Mouse (Mus musculus) forebrain, embryonic 15.5 days (tissue): Measurements from ENCODE around the gene Ptcd2. TPM values are rescaled to one million over a fixed set of nuclear protein-coding genes. Genes with fewer than 3 reads are reported as not detected.

Source experiments
- ATAC-seq: fragments of 200-750 bp; cut with Nextera tagmentation; replicated peaks from 2 replicates; pipeline ENCODE4 v1.8.0; 2017; ENCODE audit warnings: mild to moderate bottlenecking, moderate TSS enrichment, moderate library complexity
- H3K27ac ChIP-seq: fragments of 300-500 bp; sonication (generic); replicated peaks from 2 replicates; pipeline ENCODE4 v1.5.1; 2015; ENCODE audit warnings: mild to moderate bottlenecking, inconsistent platforms
- H3K27me3 ChIP-seq: fragments of 300-500 bp; sonication (generic); 2 replicates; pipeline ENCODE4 v1.6.1; 2015; ENCODE audit warnings: inconsistent platforms
- H3K36me3 ChIP-seq: fragments of 300-500 bp; sonication (generic); 2 replicates; pipeline ENCODE4 v1.6.1; 2015; ENCODE audit warnings: mild to moderate bottlenecking, inconsistent platforms
- H3K4me1 ChIP-seq: fragments of 300-500 bp; sonication (generic); 2 replicates; pipeline ENCODE4 v1.6.1; 2015; ENCODE audit warnings: inconsistent platforms
- H3K4me2 ChIP-seq: fragments of 300-500 bp; sonication (generic); replicated peaks from 2 replicates; pipeline ENCODE4 v1.6.1; 2015; ENCODE audit warnings: mild to moderate bottlenecking, inconsistent platforms
- H3K4me3 ChIP-seq: fragments of 300-500 bp; sonication (generic); 2 replicates; pipeline ENCODE4 v1.5.1; 2015; ENCODE audit warnings: mild to moderate bottlenecking, inconsistent platforms
- H3K9ac ChIP-seq: fragments of 300-500 bp; sonication (generic); replicated peaks from 2 replicates; pipeline ENCODE4 v1.6.1; 2015; ENCODE audit warnings: mild to moderate bottlenecking, inconsistent platforms
- H3K9me3 ChIP-seq: fragments of 300-500 bp; sonication (generic); 2 replicates; pipeline ENCODE4 v1.6.1; 2016; ENCODE audit warnings: inconsistent platforms
- WGBS: fragments of 180-500 bp; shearing (Covaris S2); methylation state at CpG from one replicate; pipeline ENCODE4 v1.1.7; 2015; ENCODE audit warnings: mixed read lengths; 5-methylcytosine and 5-hydroxymethylcytosine counted together
- polyA plus RNA-seq: library from polyadenylated mRNA; unstranded; fragments of >200 nt; fragmentation: Nextera tagmentation; extraction: Ambion mirVana; gene quantifications from 2 replicates; pipeline ENCODE4 v1.2.1, GENCODE M21; 2015

The Ptcd2 gene
- polyA plus RNA-seq, 1 experiment from 2014 or later, result 56.3 TPM

DNA sequence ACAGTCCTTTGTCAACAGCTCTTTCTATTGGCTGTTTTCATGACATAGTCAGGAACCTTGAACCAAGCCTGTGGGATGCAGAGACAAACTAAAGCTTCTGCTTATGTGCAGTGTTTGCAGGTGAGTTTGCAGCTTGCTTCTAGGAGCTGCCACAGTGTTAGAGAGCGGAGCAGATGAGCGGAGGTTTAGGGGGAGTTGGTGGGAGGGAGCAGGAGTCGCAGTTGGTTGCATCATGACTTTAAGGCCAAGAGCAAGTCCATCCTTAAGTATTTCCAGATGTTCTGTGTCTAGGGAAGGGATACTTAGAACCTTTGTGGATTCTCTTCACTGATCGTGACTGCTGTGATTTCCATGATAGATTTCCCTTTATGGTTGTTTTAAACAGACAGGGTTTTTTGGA is 29.7 kb upstream of the Ptcd2 start:
- H3K27me3 ChIP-seq, result no peaks in the 10 kb centered on the region
- H3K9me3 ChIP-seq, result no peaks in the 10 kb centered on the region
- no peaks in the 10 kb centered on the region for H3K36me3 ChIP-seq
- no peak overlapping the region for H3K4me3 ChIP-seq
- H3K4me2 ChIP-seq, result no peak overlapping the region
- H3K9ac ChIP-seq, result no peak overlapping the region
- no peak for ATAC-seq
- 92% methylated on average over 4 of the region's 4 CpGs for WGBS
- H3K27ac ChIP-seq, result no peak overlapping the region
- H3K4me1 ChIP-seq, result 0 out of 2 replicates have a peak, but pooled peaks cover 2% of the 10 kb centered on the region

DNA sequence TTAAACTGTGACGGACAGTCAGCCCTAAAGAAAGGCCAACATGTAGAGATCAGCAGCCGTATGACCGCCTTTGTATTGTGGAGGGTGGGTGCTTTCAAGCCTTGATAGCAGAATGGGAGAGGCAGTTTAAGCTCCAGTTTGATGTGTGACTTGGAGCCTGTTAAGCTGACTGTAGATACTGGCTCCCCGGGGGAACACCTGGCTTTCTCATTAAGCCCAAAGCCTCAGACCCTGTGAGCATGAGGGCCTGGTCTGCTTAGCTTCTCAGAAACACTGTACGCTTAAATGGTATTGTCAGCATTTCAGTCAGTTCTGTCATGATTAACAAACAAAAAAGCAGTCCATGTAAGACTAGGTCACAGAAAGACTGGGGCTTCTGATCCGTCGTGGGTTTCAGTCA is 29.2 kb upstream of the Ptcd2 start:
- H3K27ac ChIP-seq, result no peak overlapping the region
- no peak overlapping the region for H3K4me2 ChIP-seq
- H3K4me3 ChIP-seq, result no peak overlapping the region
- no peaks in the 10 kb centered on the region for H3K27me3 ChIP-seq
- H3K9me3 ChIP-seq, result no peaks in the 10 kb centered on the region
- 0 out of 2 replicates have a peak, but pooled peaks cover 7% of the 10 kb centered on the region for H3K4me1 ChIP-seq
- ATAC-seq, result no peak
- no peak overlapping the region for H3K9ac ChIP-seq
- H3K36me3 ChIP-seq, result no peaks in the 10 kb centered on the region
- WGBS, result 81% methylated on average over 7 of the region's 7 CpGs

DNA sequence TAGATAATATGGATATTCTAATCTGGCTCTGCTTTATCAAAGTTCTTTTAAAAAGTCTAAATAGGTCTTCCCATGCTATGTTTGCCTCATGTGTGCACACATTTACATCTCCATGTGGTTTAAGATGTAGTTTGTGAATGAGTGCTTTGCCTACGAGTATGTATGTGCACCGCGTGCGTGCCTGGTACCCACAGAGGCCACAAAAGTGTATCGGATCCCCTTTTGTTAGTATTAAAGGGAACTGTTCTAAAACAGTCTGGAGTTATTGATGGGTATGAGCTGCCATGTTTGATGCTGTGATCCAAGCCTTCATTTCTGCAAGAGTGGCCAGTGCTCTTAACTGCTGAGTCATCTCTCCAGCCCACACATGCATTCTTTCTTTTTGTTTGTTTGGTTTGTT is 26.8 kb upstream of the Ptcd2 start:
- ATAC-seq, result no peak
- WGBS, result 93% methylated on average over 5 of the region's 5 CpGs
- no peaks in the 10 kb centered on the region for H3K36me3 ChIP-seq
- H3K4me1 ChIP-seq, result 0 out of 2 replicates have a peak, but pooled peaks cover 13% of the 10 kb centered on the region
- no peaks in the 10 kb centered on the region for H3K27me3 ChIP-seq
- no peak overlapping the region for H3K9ac ChIP-seq
- H3K9me3 ChIP-seq, result no peaks in the 10 kb centered on the region
- H3K27ac ChIP-seq, result no peak overlapping the region
- no peak overlapping the region for H3K4me2 ChIP-seq
- no peak overlapping the region for H3K4me3 ChIP-seq

DNA sequence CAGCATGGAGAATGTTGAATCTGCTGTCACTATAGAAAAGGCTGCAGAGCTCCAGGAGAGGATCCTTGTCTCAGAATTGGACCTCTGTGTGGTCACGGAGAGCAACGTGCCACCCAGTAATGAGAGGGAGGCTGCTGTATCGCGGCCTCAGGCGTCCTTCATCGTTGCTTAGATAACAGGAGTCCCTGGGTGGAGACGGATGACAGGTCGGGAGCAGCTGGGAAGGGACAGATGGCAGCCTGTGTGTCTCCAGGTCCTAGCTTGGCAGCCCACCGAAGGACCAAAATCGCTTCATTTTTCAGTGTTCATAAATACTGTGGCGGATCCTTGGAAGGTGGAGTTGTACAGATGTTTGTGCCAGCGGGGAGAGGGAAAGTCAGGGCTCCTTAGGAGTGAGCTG is 24.6 kb upstream of the Ptcd2 start:
- 70% methylated on average over 12 of the region's 12 CpGs for WGBS
- H3K4me3 ChIP-seq, result no peak overlapping the region
- H3K27ac ChIP-seq, result 0 out of 2 replicates have a peak overlapping the region, but pooled peaks have one; percentile 2
- no peak overlapping the region for H3K4me2 ChIP-seq
- ATAC-seq, result no peak
- H3K9ac ChIP-seq, result no peak overlapping the region
- H3K9me3 ChIP-seq, result no peaks in the 10 kb centered on the region
- 0 out of 2 replicates have a peak, but pooled peaks cover 11% of the 10 kb centered on the region for H3K4me1 ChIP-seq
- no peaks in the 10 kb centered on the region for H3K27me3 ChIP-seq
- no peaks in the 10 kb centered on the region for H3K36me3 ChIP-seq

DNA sequence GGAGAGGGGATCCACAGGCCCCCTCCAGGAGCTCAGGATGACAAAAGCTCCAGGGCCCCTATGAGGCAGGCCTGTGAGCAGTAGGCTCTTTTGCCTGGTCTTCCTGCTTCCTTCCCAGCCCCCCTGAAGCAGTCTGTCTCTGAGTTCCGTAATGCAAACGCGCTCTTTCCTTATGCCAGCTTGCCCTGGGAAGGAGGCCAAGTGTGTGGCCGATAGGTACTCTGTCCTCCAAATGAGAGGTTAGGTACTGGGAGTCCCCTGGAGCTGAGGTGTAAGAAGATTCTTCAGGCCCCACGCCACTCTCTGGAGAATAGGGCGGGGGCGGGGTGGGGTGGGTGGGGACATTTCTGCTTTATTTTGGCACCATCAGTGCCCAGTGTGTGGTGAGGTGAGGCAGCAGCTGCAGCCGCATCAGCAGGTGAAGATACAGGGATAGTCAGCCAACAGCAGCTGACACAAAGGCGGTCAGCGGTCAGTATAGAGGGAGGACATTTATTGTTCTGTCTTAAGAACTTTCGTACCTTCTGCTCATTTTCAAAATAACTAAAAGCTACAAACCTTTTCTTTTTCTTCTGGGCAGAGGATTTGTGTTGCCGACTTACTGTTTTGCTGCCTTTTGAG is 23.2 kb upstream of the Ptcd2 start:
- no peaks in the 10 kb centered on the region for H3K36me3 ChIP-seq
- H3K9ac ChIP-seq, result no peak overlapping the region
- no peak overlapping the region for H3K4me2 ChIP-seq
- no peak for ATAC-seq
- no peaks in the 10 kb centered on the region for H3K27me3 ChIP-seq
- 0 out of 2 replicates have a peak, but pooled peaks cover 11% of the 10 kb centered on the region for H3K4me1 ChIP-seq
- 76% methylated on average over 12 of the region's 12 CpGs for WGBS
- H3K27ac ChIP-seq, result no peak overlapping the region
- no peak overlapping the region for H3K4me3 ChIP-seq
- H3K9me3 ChIP-seq, result no peaks in the 10 kb centered on the region

DNA sequence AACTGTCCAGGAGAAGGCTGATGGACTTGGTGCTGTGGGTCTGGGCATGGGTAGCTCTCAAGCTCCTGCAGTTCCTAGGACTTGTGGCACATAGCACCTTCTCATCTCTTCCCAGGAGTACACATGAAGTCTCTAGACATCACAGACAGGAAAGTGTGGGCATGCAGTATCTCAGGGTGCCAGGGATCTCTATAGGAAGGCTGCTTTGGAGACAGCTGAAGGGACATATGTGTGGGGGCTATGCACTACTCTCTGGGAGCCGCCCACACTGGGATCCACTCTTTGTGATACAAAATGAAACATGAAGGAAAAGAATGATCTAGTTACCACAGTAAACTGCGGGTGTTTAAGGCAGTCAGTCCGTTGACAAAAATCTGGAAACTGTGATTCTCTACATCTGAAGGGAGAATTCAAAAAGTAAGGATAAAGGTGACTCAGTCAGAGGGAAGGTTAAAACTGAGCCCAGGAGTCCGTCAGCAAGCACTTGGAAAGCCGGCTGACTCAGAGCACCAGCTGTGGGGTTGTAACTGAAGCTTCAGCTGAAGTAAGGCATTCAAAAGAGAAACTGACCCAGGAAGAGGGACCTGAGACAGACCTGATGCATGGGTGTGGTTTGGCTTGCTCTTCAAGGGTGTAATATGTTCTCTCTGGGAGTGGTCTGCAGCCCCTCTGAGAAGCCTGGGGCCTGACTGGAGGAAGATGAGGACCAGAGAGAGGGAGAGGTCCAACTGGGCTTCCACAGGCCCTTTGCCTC is 22.1 kb upstream of the Ptcd2 start:
- ATAC-seq, result no peak
- 87% methylated on average over 5 of the region's 5 CpGs for WGBS
- Histone ChIP-seq H3K27me3 (no peaks in the 10 kb centered on the region), H3K4me2 (no peak overlapping the region), H3K27ac (0 out of 2 replicates have a peak overlapping the region, but pooled peaks have one; percentile 11), H3K4me1 (0 out of 2 replicates have a peak, but pooled peaks cover 11% of the 10 kb centered on the region), H3K9me3 (no peaks in the 10 kb centered on the region), H3K36me3 (no peaks in the 10 kb centered on the region), H3K4me3 (no peak overlapping the region), H3K9ac (no peak overlapping the region)

DNA sequence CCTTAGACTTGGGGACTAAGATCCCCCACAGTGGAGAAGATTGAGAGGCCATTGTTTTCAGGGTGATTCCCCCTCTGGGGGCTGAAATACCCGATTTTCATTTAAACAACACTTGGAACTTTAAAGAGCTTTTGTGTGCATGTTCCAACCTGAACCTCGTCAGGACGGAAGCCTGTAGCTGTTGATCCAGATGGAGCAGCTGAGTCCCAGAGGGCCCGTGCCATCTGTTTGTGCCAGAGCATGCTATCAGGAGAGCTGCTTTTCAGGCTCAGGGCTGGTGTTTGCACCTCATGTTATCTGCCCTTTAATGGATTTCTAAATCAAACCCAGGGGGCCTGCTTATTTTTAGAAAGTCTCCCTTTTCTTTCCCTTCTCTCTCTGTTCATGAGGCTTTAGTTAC is 19.4 kb upstream of the Ptcd2 start:
- ATAC-seq, result no peak
- no peaks in the 10 kb centered on the region for H3K27me3 ChIP-seq
- H3K9me3 ChIP-seq, result no peaks in the 10 kb centered on the region
- H3K4me1 ChIP-seq, result 0 out of 2 replicates have a peak, but pooled peaks cover 8% of the 10 kb centered on the region
- H3K27ac ChIP-seq, result no peak overlapping the region
- H3K4me3 ChIP-seq, result no peak overlapping the region
- WGBS, result 32% methylated on average over 4 of the region's 4 CpGs
- H3K9ac ChIP-seq, result no peak overlapping the region
- no peaks in the 10 kb centered on the region for H3K36me3 ChIP-seq
- H3K4me2 ChIP-seq, result no peak overlapping the region

DNA sequence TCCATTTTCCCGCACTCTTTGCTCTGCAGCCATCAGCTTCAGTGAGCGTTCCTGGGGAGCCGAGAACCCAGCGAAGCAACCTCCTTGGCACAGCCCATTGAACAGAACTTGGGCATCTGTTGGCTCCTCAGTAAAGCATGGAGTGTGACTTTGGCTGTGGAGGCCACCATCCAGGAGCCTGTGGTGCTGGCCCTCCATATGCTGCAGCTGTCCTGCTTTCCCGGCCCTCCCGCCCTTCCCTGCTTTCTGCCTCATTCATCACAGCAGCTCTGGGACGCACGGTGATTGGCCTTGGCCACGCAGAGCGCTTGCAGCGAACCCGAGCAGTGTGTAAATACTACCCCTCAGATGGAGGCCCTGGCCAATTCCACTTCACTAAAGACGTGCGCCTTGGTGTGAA is 14.4 kb upstream of the Ptcd2 start:
- H3K4me1 ChIP-seq, result peaks cover under 1% of the 10 kb centered on the region
- no peak overlapping the region for H3K27ac ChIP-seq
- WGBS, result 82% methylated on average over 14 of the region's 14 CpGs
- no peak overlapping the region for H3K4me2 ChIP-seq
- H3K9me3 ChIP-seq, result no peaks in the 10 kb centered on the region
- no peaks in the 10 kb centered on the region for H3K36me3 ChIP-seq
- no peak overlapping the region for H3K4me3 ChIP-seq
- no peaks in the 10 kb centered on the region for H3K27me3 ChIP-seq
- ATAC-seq, result peak; percentile 51; the same call in 1 of the 2 replicates
- H3K9ac ChIP-seq, result no peak overlapping the region

DNA sequence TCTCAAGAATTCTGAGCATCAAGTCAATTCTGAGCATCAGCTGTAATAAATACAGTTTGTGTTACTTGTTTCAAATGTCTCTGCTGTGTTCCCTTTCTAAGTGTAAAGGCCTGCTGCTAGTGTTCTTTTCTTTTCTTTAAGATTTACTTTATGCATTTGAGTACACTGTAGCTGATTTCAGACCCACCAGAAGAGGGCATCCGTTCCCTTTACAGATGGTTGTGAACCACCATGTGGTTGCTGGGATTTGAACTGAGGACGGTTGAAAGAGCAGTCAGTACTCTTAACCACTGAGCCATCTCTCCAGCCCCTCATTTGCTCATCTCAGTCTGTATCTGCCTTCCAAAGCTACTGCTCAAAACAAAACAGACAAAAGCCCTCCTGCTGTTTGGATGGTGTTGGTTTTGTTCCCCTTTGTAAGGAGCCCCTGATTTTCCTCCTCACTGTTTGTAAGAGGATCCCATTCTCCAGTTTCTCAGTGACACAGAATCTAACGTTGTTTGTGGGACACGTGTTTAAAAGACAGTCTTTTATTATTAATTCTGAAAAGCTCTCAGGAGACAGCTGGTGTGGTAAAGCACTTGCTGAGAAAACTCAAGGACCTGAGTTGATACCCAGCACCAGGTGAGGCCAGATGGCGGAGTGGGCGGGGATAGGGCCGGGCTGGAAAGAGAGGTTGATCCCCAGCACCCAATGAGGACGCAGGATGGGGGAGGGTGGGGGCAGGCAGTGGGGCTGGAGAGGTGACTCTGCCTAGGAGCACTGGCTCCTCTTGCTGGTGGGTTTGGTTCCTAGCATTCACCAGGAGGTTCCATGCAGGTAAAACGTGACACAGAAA is 12.1 kb upstream of the Ptcd2 start:
- Histone ChIP-seq H3K36me3 (peaks cover under 1% of the 10 kb centered on the region; the same call in 1 of the 2 replicates), H3K27ac (no peak overlapping the region), H3K4me2 (no peak overlapping the region), H3K4me3 (no peak overlapping the region), H3K9ac (no peak overlapping the region), H3K27me3 (no peaks in the 10 kb centered on the region), H3K4me1 (peaks cover 6% of the 10 kb centered on the region), H3K9me3 (no peaks in the 10 kb centered on the region)
- WGBS, result 31% methylated on average over 9 of the region's 9 CpGs
- ATAC-seq, result no peak

DNA sequence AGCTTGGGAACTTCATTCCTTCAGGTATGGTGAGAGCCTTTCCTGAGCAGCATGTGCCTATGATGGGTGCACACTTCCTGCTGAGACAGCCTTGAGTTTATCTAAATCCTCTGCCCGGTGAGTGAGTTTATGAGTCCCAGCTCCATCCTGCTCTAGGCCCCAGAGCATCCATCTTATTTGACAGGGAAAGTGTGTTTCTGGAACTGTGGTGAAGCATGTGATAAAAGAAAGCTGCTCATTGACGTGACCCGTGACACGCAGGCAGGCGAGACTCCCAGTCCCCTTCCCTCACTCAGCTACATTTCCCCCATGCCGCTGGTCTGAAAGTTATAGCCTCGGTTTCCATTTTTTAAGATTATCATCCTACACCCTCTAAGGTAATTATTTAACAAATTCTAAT is 11.4 kb upstream of the Ptcd2 start:
- WGBS, result 89% methylated on average over 7 of the region's 7 CpGs
- Histone ChIP-seq H3K4me3 (no peak overlapping the region), H3K27me3 (no peaks in the 10 kb centered on the region), H3K36me3 (peaks cover 3% of the 10 kb centered on the region; the same call in 1 of the 2 replicates), H3K9ac (no peak overlapping the region), H3K9me3 (no peaks in the 10 kb centered on the region), H3K4me2 (no peak overlapping the region), H3K27ac (no peak overlapping the region), H3K4me1 (peaks cover 6% of the 10 kb centered on the region)
- ATAC-seq, result no peak

DNA sequence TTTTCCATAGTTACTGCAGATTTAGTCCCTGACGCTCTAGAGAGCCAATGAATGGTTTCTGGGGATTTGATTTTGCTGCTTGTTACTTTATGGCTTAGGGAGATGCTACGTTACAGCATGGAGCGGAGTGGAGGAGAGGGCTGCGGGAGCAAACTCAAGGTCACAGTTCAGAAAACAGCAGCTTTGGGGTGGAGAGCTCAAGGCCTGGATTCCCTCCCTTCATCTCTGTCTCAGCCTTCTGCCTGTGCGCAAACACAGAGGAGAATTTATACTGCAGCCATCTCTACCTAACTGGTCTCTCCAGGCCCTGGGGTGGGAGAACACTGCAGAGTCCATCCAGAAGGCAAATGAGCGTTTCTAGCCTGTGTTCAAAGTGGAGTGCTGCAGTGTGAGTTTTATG is 10.6 kb upstream of the Ptcd2 start:
- Histone ChIP-seq H3K4me3 (no peak overlapping the region), H3K36me3 (peaks cover 3% of the 10 kb centered on the region; the same call in 1 of the 2 replicates), H3K4me2 (no peak overlapping the region), H3K27me3 (no peaks in the 10 kb centered on the region), H3K9ac (no peak overlapping the region), H3K4me1 (peaks cover 6% of the 10 kb centered on the region), H3K9me3 (no peaks in the 10 kb centered on the region), H3K27ac (no peak overlapping the region)
- ATAC-seq, result no peak
- WGBS, result 93% methylated on average over 6 of the region's 6 CpGs

DNA sequence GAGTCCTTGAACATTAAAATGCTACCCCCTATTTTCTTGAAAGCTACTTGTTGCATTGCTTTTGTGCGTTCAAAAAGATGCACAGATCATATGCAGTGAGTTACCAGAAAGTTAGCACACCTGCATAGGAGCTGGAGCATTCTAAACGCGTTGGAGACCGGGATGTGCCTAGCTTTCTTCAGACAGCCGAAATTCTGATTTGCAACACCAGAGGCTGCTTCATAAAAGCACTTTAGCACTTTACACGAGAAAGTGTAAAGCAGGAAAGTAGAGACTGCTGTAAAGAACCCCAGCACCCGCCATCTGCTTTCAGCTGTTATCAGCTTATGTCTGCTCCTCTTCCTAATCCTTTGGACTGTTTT is 9.0 kb upstream of the Ptcd2 start:
- ATAC-seq, result peak; percentile 60; the same call in 1 of the 2 replicates
- H3K36me3 ChIP-seq, result peaks cover 5% of the 10 kb centered on the region; the same call in 1 of the 2 replicates
- H3K27ac ChIP-seq, result peak overlapping the region; percentile 83
- peak overlapping the region; percentile 47 for H3K4me3 ChIP-seq
- H3K9ac ChIP-seq, result peak overlapping the region; percentile 43
- no peaks in the 10 kb centered on the region for H3K9me3 ChIP-seq
- H3K4me1 ChIP-seq, result peaks cover 6% of the 10 kb centered on the region
- 8% methylated on average over 7 of the region's 7 CpGs for WGBS
- no peaks in the 10 kb centered on the region for H3K27me3 ChIP-seq
- H3K4me2 ChIP-seq, result peak overlapping the region; percentile 68
